Mouse (Mus musculus): ENCODE data around the gene Gsn.

The Gsn gene

DNA sequence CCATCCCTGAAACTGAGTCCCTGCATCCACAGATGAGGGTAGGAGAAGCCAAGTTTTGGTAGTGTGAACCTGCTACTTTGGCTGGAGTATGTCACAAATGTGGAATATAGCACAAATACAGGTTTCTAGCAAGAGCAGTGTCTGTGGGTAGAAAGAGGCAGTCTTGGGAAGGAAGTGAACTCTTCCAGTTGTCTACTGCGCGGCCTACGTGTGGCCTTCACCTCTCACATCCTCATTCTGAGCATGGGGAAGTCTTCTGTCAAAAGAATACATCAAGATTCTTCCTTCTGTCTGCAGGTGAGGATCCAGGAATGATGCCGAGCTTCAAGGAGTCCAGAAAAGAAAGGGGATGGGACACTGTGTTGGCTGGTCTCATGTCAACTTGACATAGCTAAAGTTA, 2.4 kb upstream of the Gsn start:
- no peak for DNase-seq (ENCODE audit: low spot score in 2 of 2)

- no peak for DNase-seq (ENCODE audit: low spot score in 2 of 2)
Measured at GRCm38 (mm10) chr2:35255004-35255403, 1.2 kb upstream of the Gsn start.

DNA sequence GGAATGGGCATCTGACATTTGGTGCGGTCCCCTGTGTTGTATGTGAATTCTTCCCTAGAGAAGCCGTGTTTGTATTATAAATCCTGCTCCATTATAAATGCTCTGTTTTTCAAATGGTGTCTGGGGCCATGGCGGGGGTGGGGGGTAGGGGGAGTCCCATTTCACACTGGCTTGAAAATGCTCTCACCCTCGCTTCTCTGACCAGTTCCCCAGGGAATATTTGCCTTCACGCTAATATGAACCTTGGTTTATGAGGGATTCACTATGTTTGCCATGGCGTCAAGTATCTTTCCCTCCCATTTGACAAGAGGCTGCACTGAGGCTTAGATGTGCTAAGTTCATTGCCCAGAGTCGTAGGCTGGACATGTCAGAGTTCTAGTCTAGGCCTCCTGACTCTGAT, 718 bp upstream of the Gsn start:
- no peak for DNase-seq (ENCODE audit: low spot score in 2 of 2)

DNA sequence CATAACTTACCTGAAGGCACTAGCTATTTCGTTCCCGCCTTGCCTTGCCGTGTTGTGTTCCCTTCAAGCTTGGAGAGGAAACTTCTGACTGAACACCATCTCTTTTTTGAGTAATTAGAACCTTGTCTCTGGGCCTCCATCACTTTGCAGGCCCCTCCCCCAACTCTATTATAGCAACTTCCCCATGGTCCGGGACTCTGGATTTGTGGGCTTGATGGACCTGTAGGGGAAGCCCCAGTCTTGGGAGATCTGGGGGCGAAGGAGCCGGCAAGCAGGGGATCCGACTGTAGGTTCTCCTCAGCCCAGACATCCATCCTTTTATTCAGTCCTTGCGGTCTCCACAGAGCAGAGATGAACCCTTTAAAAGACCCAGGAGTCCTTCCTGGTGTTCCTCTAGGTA, 752 bp downstream of the Gsn start:
- no peak for DNase-seq (ENCODE audit: low spot score in 2 of 2)

- no peak for DNase-seq (ENCODE audit: low spot score in 2 of 2)
Measured at GRCm38 (mm10) chr2:35257886-35258285, 1.7 kb downstream of the Gsn start.

DNA sequence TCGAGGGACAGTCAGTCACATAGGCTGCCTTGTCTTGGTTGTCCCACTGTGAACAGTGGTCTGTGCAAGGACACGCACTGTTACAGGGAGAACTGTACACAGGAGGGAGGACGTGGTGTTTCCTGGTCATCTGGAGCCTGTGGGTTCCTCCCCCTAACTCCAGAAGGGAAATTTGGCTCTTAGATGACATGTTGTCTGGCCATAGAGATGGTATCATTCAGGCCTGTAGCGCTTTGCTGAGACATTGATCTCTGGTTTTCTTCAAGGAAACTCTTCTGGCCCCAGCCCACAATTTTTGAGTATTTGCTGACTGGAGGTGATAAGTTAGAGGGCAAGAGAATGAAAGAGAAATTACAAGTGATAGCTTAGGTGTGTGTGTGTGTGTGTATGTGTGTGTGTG, 2.4 kb downstream of the Gsn start:
- DNase-seq (ENCODE audit: low spot score in 2 of 2), result no peak

- no peak for DNase-seq (ENCODE audit: low spot score in 2 of 2)
Measured at GRCm38 (mm10) chr2:35259338-35260080, 3.3 kb downstream of the Gsn start.

GRCm38 (mm10) chr2:35260291-35260690, 4.1 kb downstream of the Gsn start:
- DNase-seq (ENCODE audit: low spot score in 2 of 2), result no peak

GRCm38 (mm10) chr2:35264095-35264494, 7.9 kb downstream of the Gsn start:
- no peak for DNase-seq (ENCODE audit: low spot score in 2 of 2)

DNA sequence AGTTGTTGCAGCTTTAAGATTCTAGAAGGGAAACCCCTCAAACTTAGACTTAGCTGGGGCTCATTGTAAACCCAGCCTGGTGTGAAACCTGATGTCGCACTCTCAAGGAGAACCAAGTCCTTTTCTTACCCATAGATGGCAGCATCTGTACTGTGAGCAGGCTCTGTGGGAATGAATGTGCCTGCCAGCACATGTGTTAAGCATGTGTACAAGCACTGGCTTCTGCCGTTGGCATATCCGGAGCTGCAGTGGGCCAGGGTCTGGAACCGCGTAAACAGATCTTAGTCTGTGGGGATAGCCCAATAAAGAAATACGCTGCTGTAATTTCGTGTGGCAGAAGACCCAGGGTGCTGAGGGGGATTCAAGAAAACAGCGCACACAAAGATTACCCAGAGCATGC, 9.1 kb downstream of the Gsn start:
- DNase-seq (ENCODE audit: low spot score in 2 of 2), result peak in 1 of 2 experiments; percentile 37

DNA sequence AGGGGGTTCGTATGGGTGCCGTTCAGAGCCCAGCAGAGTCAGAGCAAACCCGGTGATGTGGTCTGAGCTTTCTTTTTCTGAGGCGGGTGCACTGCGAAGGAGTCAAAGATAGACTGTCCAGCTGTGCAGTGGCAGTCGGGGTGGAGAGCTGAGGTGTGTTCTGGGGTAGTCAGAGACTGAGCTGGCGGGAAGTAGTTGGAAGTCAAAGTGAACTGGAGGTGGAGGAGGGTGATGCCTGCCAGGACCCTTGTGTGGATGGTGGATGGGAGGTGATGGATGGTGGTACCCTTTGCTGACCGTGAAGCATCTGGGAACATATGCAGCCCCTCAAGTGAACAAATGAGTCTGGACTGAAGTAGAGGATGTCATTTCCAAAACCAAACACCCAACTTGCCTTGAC, 9.6 kb downstream of the Gsn start:
- no peak for DNase-seq (ENCODE audit: low spot score in 2 of 2)

DNA sequence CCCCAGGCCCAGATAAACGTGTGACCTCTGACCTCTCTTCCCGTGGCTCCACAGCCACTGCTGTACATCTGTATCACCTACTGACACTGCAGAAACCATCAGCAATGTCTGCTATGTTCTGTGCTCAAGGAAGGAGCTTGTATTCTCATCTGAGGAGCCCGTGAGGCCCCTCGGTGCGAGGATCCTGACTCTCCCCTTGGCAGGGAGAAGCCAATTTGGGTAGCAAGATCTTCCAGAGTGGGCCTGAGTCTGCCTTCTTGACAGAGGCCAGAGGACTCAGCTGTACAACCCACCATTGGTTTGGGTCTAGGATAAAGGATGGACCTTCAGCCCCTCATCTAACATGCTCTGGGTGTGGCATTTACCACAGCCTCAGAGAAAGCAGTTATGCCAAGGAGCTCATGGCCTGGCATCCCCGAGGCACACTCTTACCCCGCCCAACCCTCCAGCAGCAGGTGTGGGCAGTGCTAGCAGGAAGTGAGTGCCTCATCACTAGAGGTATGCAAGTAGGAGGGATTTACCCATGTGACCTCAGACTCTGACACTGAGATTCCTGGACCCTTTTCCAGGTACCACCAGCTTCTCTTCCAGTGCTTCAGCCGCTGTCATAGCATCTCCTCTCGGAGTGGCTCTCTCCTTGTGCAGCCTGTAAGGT, 10.2 kb downstream of the Gsn start:
- DNase-seq (ENCODE audit: low spot score in 2 of 2), result no peak

DNA sequence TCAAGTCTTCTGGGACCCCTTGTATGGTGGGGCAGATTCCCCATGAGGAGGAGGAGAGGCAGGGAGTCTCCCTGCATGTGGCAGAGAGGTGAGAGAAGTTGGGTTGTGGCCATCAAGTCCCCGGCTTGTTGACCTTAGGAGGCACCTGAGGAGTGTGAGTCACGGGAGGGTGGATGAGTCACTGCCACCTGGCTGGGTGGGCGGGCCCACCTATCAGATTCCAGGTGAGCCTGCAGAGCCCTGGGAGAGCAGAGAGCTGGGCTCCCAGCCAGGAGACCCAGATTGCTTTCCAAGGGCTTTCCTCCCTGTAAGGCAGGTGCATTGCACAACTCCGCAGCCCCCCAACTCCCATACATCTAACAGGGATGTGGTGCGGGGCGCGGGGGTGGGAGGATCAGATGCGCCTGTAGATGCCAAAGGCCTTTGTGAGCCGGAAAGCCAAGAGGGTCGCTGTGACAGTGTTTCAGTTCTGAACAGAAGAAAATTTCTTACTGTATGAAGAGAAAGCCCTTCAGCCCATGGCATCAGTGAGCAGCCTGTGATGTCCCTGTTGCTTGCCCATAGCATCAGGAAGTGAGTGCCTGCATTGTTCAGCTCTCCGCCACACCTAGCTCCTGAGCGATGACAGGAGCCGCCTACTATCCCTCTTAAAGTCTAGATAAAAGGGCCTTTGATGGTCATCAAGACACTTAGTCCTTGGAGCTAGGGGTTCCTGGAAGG, 11.1 kb downstream of the Gsn start:
- no peak for DNase-seq (ENCODE audit: low spot score in 2 of 2)

GRCm38 (mm10) chr2:35267876-35268566, 11.8 kb downstream of the Gsn start:
- no peak for DNase-seq (ENCODE audit: low spot score in 2 of 2)

GRCm38 (mm10) chr2:35269136-35269535, 13.0 kb downstream of the Gsn start:
- DNase-seq (ENCODE audit: low spot score in 2 of 2), result no peak

GRCm38 (mm10) chr2:35269716-35270260, 13.6 kb downstream of the Gsn start:
- DNase-seq (ENCODE audit: low spot score in 2 of 2), result no peak

DNA sequence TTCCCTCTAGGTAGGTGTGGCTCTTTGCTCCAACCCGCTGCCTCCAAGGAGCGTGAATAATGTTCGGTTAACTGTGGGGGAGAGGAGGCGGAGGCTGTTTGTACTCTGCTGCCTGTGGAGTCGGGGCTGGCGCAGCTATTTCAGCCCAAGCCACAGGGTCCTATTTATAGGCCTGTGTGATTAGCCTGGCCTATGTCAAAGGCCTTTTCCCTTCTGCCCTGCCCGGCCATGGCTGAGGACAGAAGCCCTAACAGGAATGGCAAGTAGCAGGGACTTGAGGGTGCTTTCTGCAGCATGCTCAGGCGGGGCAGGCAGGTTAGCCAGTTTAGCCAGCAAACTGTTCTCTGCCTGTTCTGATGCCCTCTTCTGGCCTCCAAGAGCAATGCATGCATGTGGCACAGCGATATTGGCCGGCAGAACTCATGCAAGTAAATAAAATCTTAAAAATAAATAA, 14.4 kb downstream of the Gsn start:
- DNase-seq (ENCODE audit: low spot score in 2 of 2), result peak; percentile 18 to 37

DNA sequence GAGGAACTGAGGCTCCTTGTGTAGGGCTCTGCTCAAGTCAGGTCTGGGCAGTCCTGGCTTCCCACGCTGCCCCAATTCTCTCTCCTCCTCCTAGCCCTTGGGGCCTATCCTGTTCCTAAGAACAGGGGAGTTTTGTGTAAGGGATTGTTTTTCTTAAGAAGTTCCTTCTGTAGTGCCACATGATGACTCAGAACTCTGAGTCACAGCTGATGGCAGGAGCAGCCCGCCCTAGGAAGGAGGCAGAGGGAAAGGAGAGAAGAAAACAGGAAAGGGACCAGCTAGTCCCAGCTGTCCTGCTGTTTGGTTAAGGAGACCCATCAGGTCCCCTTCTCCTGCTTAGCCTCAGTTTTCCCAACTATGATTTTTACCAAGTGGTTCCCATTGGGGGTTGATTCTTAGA, 15.6 kb downstream of the Gsn start:
- DNase-seq (ENCODE audit: low spot score in 2 of 2), result peak in 1 of 2 experiments; percentile 22

DNA sequence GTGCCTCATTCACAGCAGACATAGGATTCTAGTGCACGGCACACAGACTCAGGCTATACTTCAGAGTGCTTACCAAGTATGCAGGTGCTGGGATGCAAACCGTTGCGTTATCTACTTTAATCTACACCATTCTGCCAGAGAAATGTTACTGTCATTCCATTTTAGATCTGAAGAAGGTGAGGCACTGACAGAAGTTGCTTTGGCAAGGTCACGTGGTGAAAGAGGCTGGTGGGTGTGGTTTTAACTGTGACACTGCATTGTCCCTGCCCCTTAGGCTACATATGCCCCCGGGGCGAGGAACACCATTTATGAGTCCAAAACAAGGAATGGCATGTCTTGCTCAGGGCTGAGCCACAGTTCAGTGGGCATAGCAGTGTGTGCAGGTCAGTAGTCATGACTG, 16.7 kb downstream of the Gsn start:
- no peak for DNase-seq (ENCODE audit: low spot score in 2 of 2)

DNA sequence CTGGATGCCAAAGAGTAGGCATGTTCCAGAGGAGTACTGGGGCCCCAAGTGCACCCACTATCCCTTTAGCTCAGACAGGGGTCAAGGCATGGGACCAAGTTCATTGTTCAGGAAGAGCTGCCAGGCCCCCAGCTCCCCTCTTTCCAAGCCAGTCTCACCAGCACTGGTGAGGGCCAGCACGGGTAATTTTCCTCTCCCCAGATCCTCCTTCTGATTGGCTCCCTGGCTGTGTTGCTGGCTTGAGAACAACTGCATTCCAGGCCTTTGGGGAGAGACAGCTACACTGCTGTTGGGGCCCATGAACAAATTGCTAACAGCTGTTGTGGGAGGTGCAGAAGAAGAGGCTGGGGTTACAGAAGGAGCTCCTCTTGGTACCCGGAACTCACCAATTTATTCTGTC, 17.4 kb downstream of the Gsn start:
- DNase-seq (ENCODE audit: low spot score in 2 of 2), result no peak

DNA sequence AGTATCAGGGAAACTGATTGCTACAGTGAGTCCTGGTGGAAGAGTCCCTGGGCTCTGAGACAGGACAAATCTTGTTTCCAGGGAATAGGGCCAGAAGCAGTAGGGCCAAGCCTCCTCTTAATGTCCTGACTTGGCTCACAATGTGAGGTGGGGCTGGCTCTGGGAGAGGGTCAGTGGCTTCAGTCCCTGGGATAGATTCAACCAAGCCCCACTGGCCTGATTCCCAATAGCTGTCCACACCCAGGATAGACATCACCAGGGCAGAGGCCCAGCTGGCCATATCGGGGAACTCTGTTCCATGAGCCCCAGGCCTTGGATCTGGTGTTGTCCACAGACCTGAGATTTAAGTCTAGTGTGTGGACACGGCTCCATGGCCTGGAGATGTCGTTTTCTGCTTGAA, 21.5 kb downstream of the Gsn start:
- DNase-seq (ENCODE audit: low spot score in 2 of 2), result no peak
